ENCODE assay signal across 8 mouse cellular contexts in genomic region chr10:12964151-12965075, GRCm38 (mm10). TPM values are rescaled to one million over a fixed set of nuclear protein-coding genes. Genes with fewer than 3 reads are reported as not detected.
A peak's percentile ranks its signal among the peaks of the same experiment; 100 is the strongest.
DNase-seq lines count a peak whose midpoint lies in the region; ATAC-seq and TF ChIP-seq lines count a peak whose summit lies in the region.

Gene Stx11, minus strand, starts transcription at chr10:12964298.

- peak within 1 kb of the TSS; percentile 54 for H3K9ac ChIP-seq in heart, postnatal 0 days (replicated peaks; ENCODE audit: low read depth, low read length)

- ATAC-seq in G1E (ENCODE audit: extremely low read depth, insufficient number of reproducible peaks, low FRiP score, poor library complexity, severe bottlenecking) = peak; percentile 68
- peak; percentile 89 for ATAC-seq in erythroblast, adult 5-6 weeks (replicated peaks; ENCODE audit: low FRiP score, poor library complexity, severe bottlenecking)
- peak; percentile 76 for ATAC-seq in heart, postnatal 0 days (ENCODE audit: insufficient read depth, low read depth)

- no peak for TF ChIP-seq CTCF in G1E (IDR thresholded peaks at IDR 0.05; ENCODE audit: low read depth, low read length)
- no peak for TF ChIP-seq CTCF in heart, postnatal 0 days (IDR thresholded peaks at IDR 0.05; ENCODE audit: low read depth)
- TF ChIP-seq CTCF in spleen, adult 2 months (IDR thresholded peaks at IDR 0.05; ENCODE audit: extremely low read depth, insufficient read depth, insufficient read length, insufficient replicate concordance) = no peak

- DNase-seq in G1E (ENCODE audit: low spot score) = peak; percentile 84
- peak; percentile 19 for DNase-seq in brain, adult 2 months (ENCODE audit: low read depth, low spot score)
- peak; percentile 19 for DNase-seq in heart, postnatal 0 days (ENCODE audit: low spot score)
- DNase-seq in kidney, postnatal 36 days = peak; percentile 36 to 81
- DNase-seq in mesoderm, embryonic 11.5 days (ENCODE audit: low read depth, low spot score) = peak; percentile 69
- peak; percentile 41 to 86 for DNase-seq in spleen, adult 2 months (ENCODE audit: low read depth in 1 of 2, low spot score in 2 of 2)
- DNase-seq in left cerebral cortex, adult 11 months (ENCODE audit: low spot score) = no peak

- H3K27me3 ChIP-seq in G1E (ENCODE audit: insufficient read depth, low read length) = peaks cover 3% of the 10 kb centered on the region; the same call in 1 of the 2 replicates
- no peaks in the 10 kb centered on the region for H3K27me3 ChIP-seq in heart, postnatal 0 days (ENCODE audit: control insufficient read depth, insufficient read depth, low read length)
- no peaks in the 10 kb centered on the region for H3K27me3 ChIP-seq in spleen, adult 2 months (ENCODE audit: control insufficient read depth, insufficient read depth, low read length)

- peaks cover 33% of the 10 kb centered on the region for H3K4me1 ChIP-seq in G1E (ENCODE audit: insufficient read depth, low read depth, low read length)
- peaks cover 3% of the 10 kb centered on the region; the same call in 1 of the 2 replicates for H3K4me1 ChIP-seq in heart, postnatal 0 days (ENCODE audit: control insufficient read depth, insufficient read depth)
- no peaks in the 10 kb centered on the region for H3K4me1 ChIP-seq in spleen, adult 2 months (ENCODE audit: control insufficient read depth, insufficient read depth, insufficient read length)

- H3K27ac ChIP-seq in heart, postnatal 0 days (ENCODE audit: low read depth) = no peak within 1 kb of the TSS
- H3K27ac ChIP-seq in spleen, adult 2 months (ENCODE audit: insufficient read depth, low read length) = peak within 1 kb of the TSS; percentile 78

- peak within 1 kb of the TSS; percentile 76 for H3K4me2 ChIP-seq in heart, postnatal 0 days (ENCODE audit: low read depth, low read length)

- peak; percentile 2; the same call in 1 of the 2 replicates for TF ChIP-seq POLR2A in spleen, adult 2 months (IDR thresholded peaks at IDR 0.05; ENCODE audit: low read depth, low read length)

- H3K9me3 ChIP-seq in G1E (replicated peaks) = peaks cover 4% of the 10 kb centered on the region; the same call in 1 of the 2 replicates
- no peaks in the 10 kb centered on the region for H3K9me3 ChIP-seq in heart, postnatal 0 days (replicated peaks; ENCODE audit: control insufficient read depth, low read length)

- no peak for TF ChIP-seq EP300 in heart, postnatal 0 days (IDR thresholded peaks at IDR 0.05; ENCODE audit: low read depth)

- WGBS in heart, postnatal 0 days = 4% methylated on average over 56 of the region's 56 CpGs
- WGBS in spleen, adult 2 months = 5% methylated on average over 56 of the region's 56 CpGs

- H3K36me3 ChIP-seq in G1E (replicated peaks) = peaks cover 20% of the 10 kb centered on the region
- no peaks in the 10 kb centered on the region for H3K36me3 ChIP-seq in heart, postnatal 0 days (replicated peaks; ENCODE audit: control insufficient read depth, insufficient read depth, low read length)
- H3K36me3 ChIP-seq in spleen, adult 2 months (ENCODE audit: control insufficient read depth, insufficient read depth, low read length) = no peaks in the 10 kb centered on the region

- peak within 1 kb of the TSS; percentile 93 for H3K4me3 ChIP-seq in G1E (ENCODE audit: low read depth, low read length)
- peak within 1 kb of the TSS; percentile 75 for H3K4me3 ChIP-seq in heart, postnatal 0 days (ENCODE audit: low read depth, low read length)
- H3K4me3 ChIP-seq in spleen, adult 2 months (ENCODE audit: extremely low read depth, insufficient read depth, insufficient read length) = peak within 1 kb of the TSS; percentile 88

RNA-seq across cellular contexts. Expression of gene Stx11, which starts in this region (rescaled TPM):
- total RNA-seq in G1E (2014; fragmentation: Nextera tagmentation) (34.3 and 40.0 TPM in 2 replicates), G1E (2017) (25.4 and 28.4 TPM in 2 replicates)
- polyA plus RNA-seq in G1E (2012) = 13.3 and 13.8 TPM in 2 replicates
- 7.9 and 11.7 TPM in 2 replicates for total RNA-seq in erythroblast, adult 5-6 weeks (2015; ENCODE audit: low replicate concordance)
- total RNA-seq in erythroblast, adult 5-6 weeks (2017; ENCODE audit: low replicate concordance) = 7.6 and 8.1 TPM in 2 replicates
- 4.7 and 5.2 TPM in 2 replicates for total RNA-seq in heart, postnatal 0 days (2014; rRNA removed; ENCODE audit: low replicate concordance)
- polyA plus RNA-seq in heart, postnatal 0 days (2015; fragmentation: Nextera tagmentation; extraction: Ambion mirVana) = 3.1 and 3.5 TPM in 2 replicates
- polyA plus RNA-seq in spleen, adult 2 months (2012; rRNA removed) = 14.6 and 18.0 TPM in 2 replicates
